Mouse (Mus musculus) midbrain, embryonic 13.5 days (tissue): ENCODE data around the gene Alppl2. TPM values are rescaled to one million over a fixed set of nuclear protein-coding genes. Genes with fewer than 3 reads are reported as not detected.
A peak's percentile ranks its signal among the peaks of the same experiment; 100 is the strongest.

ENCODE experiments used
- ATAC-seq: fragments of 200-750 bp; cut with Nextera tagmentation; 2 replicates; pipeline ENCODE4 v1.8.0; 2017; ENCODE audit warnings: mild to moderate bottlenecking, moderate TSS enrichment, moderate library complexity
- H3K27ac ChIP-seq: fragments of 300-500 bp; sonication (generic); 2 replicates; pipeline ENCODE4 v1.5.1; 2015; ENCODE audit warnings: inconsistent platforms, mild to moderate bottlenecking, moderate library complexity
- H3K27me3 ChIP-seq: fragments of 300-500 bp; sonication (generic); 2 replicates; pipeline ENCODE4 v1.6.1; 2015; ENCODE audit warnings: mild to moderate bottlenecking, inconsistent platforms
- H3K36me3 ChIP-seq: fragments of 300-500 bp; sonication (generic); 2 replicates; pipeline ENCODE4 v1.6.1; 2015; ENCODE audit warnings: mild to moderate bottlenecking, inconsistent platforms
- H3K4me1 ChIP-seq: fragments of 300-500 bp; sonication (generic); replicated peaks from 2 replicates; pipeline ENCODE4 v1.6.1; 2015; ENCODE audit warnings: inconsistent platforms
- H3K4me2 ChIP-seq: fragments of 300-500 bp; sonication (generic); replicated peaks from 2 replicates; pipeline ENCODE4 v1.6.1; 2015; ENCODE audit warnings: moderate library complexity, mild to moderate bottlenecking, inconsistent platforms
- H3K4me3 ChIP-seq: fragments of 300-500 bp; sonication (generic); replicated peaks from 2 replicates; pipeline ENCODE4 v1.5.1; 2015; ENCODE audit warnings: mild to moderate bottlenecking, inconsistent platforms
- H3K9ac ChIP-seq: fragments of 300-500 bp; sonication (generic); replicated peaks from 2 replicates; pipeline ENCODE4 v1.6.1; 2015; ENCODE audit warnings: mild to moderate bottlenecking, inconsistent platforms
- H3K9me3 ChIP-seq: fragments of 300-500 bp; sonication (generic); 2 replicates; pipeline ENCODE4 v1.6.1; 2016; ENCODE audit warnings: mild to moderate bottlenecking, inconsistent platforms
- WGBS: fragments of 180-500 bp; shearing (Covaris S2); methylation state at CpG from one replicate; pipeline ENCODE4 v1.1.7; 2015; 5-methylcytosine and 5-hydroxymethylcytosine counted together
- polyA plus RNA-seq: library from polyadenylated mRNA; unstranded; fragments of >200 nt; fragmentation: Nextera tagmentation; extraction: Ambion mirVana; gene quantifications from 2 replicates; pipeline ENCODE4 v1.2.1, GENCODE M21; 2015

Gene Alppl2
- polyA plus RNA-seq = not detected in 2 replicates

DNA sequence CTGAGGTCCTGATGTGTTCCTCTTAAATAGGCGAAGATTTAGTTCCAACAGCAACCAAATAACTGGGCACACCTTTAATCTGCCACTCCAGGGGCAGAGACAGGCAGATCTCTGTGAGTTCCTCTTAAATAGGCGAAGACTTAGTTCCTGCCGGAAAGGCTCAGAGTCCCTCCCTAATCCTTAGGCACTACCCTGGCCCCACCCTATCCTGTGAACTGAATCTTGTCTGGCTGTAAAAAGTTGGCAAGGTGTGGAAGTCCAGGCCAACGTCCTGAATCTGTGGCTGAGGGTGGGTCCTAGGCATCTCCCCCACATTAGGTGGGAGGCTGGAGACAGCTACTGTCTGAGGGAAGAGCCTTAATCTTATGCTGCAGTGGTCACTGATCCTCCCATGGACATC lies at the start of gene Alppl2:
TSS of gene Alppl2 (minus strand) at position 101 of the 400 bp plus-strand sequence.
- Histone ChIP-seq H3K36me3 (no peaks in the 10 kb centered on the region), H3K27me3 (no peaks in the 10 kb centered on the region), H3K4me3 (no peak within 1 kb of the TSS), H3K9me3 (no peaks in the 10 kb centered on the region), H3K27ac (no peak within 1 kb of the TSS), H3K9ac (no peak within 1 kb of the TSS), H3K4me2 (no peak within 1 kb of the TSS), H3K4me1 (no peaks in the 10 kb centered on the region)
- 82% methylated on average over 4 of the region's 4 CpGs for WGBS
- no peak for ATAC-seq

DNA sequence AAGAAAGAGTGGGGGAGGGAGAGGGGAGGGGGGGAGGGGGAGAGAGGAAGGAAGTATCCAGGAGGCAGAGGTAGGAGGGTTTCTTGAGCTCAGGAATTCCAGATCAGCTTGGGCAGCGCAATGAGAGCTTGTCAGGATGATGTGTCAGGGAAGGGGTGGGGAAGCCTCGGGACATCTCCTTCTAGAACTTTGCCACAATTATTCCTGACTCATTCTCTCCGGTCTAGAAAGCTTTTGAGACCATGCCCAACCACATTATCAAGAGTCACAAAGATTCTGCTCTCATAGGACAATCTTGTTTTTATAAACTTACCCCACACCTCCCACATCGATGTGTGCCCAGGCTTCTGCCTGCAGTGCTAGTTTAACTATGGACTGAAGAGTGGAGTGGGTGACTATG lies 42.1 kb upstream of the Alppl2 start:
- no peaks in the 10 kb centered on the region for H3K36me3 ChIP-seq
- H3K9ac ChIP-seq = no peak overlapping the region
- no peak for ATAC-seq
- no peak overlapping the region for H3K4me3 ChIP-seq
- H3K27me3 ChIP-seq = peaks cover 25% of the 10 kb centered on the region
- no peak overlapping the region for H3K4me2 ChIP-seq
- no peaks in the 10 kb centered on the region; the same call in 1 of the 2 replicates for H3K4me1 ChIP-seq
- H3K27ac ChIP-seq = no peak overlapping the region
- no peaks in the 10 kb centered on the region for H3K9me3 ChIP-seq
- 86% methylated on average over 4 of the region's 4 CpGs for WGBS

DNA sequence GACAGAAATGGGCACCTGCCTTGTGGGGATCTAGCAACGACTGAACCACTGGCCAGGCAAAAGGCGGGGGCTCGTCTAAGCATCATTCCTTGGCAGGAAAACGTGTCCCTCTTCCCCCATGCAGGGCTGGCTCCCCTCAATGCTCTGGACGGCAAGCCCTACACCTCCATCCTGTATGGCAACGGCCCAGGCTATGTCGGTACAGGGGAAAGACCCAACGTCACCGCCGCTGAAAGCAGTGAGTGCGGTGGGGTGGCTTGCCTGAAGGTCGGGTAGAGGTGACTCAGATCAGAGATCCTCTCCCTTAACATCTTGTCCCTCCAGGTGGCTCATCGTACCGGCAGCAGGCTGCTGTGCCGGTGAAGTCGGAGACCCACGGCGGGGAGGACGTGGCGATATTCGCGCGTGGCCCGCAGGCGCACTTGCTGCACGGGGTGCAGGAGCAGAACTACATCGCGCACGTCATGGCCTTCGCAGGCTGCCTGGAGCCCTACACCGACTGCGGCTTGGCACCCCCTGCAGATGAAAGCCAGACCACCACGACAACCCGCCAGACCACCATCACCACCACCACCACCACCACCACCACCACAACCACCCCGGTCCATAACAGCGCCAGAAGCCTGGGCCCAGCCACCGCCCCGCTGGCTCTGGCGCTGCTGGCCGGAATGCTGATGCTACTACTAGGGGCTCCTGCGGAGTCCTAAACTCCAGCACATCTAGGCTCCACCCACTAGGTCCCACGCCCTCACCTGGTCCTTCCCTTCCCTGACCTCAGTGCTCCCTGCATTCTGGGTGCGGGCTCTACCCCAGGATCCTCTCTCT lies 37.7 kb upstream of the Alppl2 start:
- Histone ChIP-seq H3K4me2 (peak overlapping the region; percentile 45), H3K4me1 (no peaks in the 10 kb centered on the region; the same call in 1 of the 2 replicates), H3K27ac (no peak overlapping the region), H3K27me3 (peaks cover 37% of the 10 kb centered on the region), H3K36me3 (no peaks in the 10 kb centered on the region), H3K9me3 (no peaks in the 10 kb centered on the region), H3K9ac (no peak overlapping the region; the same call in 1 of the 2 replicates), H3K4me3 (peak overlapping the region; percentile 22)
- 8% methylated on average over 43 of the region's 43 CpGs for WGBS
- peak; percentile 56 for ATAC-seq

- no peak for ATAC-seq
- 78% methylated on average over 6 of the region's 6 CpGs for WGBS
- Histone ChIP-seq H3K27ac (no peak within 1 kb of the TSS), H3K9ac (no peak within 1 kb of the TSS), H3K9me3 (no peaks in the 10 kb centered on the region), H3K36me3 (no peaks in the 10 kb centered on the region), H3K4me1 (no peaks in the 10 kb centered on the region; the same call in 1 of the 2 replicates), H3K4me3 (no peak within 1 kb of the TSS), H3K4me2 (no peak within 1 kb of the TSS), H3K27me3 (peaks cover 41% of the 10 kb centered on the region)
These were observed 34.9 kb upstream of the Alppl2 start, which contains the start of gene Akp3 for GRCm38 (mm10) chr1:87124673-87125072. Akp3 (plus strand) TSS chr1:87124973.

DNA sequence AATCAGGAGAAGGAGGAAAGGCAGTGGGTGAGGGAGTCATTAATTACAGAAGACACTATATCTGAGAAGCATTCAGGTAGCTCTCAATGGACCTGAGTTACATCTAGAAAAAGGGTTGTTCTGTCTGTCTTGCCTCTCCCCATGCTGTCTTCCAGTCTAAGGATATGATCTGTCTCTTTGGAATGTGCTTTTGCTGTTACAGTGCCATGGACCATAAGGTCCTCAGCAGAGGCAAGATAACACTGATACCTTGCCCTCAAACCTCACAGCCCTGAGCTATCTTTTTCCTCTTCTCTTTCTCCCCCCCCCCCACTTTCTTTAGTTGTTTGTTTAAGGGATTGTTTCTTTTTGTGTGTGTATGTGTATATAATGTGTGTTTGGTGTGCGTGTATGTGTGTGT lies 25.1 kb upstream of the Alppl2 start:
- WGBS = 79% methylated on average over 1 of the region's 1 CpGs
- ATAC-seq = no peak

DNA sequence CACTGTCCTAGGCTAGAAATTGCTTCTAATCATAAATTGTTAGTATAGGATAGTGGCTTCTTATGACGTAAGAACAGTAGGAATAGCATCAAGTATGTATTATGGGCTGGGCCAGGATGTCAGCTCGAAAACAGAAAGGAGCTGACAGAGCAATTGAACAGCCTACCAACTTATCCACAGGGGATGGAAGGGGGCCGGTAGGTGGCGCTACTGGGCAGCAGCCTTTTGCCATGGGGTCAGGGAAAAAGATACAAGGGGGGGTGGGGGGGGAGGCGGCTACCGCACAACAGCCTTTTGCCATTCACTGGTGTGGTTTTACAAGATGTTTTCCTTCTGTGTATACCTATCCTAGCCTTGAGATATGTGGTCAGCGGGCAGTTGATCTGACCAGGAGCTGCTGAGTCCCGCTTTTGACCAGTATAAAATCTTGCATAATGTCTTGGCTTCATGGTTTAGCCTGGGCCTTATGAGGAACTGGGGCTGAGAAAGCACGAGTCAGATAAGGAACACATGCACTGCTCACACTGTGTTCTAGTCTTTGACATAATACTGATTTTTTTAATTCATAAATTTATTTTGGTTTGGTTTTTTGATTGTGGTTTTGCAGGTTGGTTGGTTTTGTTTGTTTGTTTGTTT lies 22.1 kb upstream of the Alppl2 start:
- H3K27ac ChIP-seq = no peak overlapping the region
- WGBS = 40% methylated on average over 9 of the region's 9 CpGs
- no peaks in the 10 kb centered on the region for H3K9me3 ChIP-seq
- no peaks in the 10 kb centered on the region for H3K4me1 ChIP-seq
- H3K4me3 ChIP-seq = no peak overlapping the region
- ATAC-seq = no peak
- H3K36me3 ChIP-seq = no peaks in the 10 kb centered on the region
- no peaks in the 10 kb centered on the region for H3K27me3 ChIP-seq
- H3K9ac ChIP-seq = no peak overlapping the region
- no peak overlapping the region for H3K4me2 ChIP-seq

More for the DNA sequence above, 25.1 kb upstream of the Alppl2 start:
- Histone ChIP-seq H3K4me3 (no peak overlapping the region), H3K9ac (no peak overlapping the region), H3K27me3 (no peaks in the 10 kb centered on the region), H3K36me3 (no peaks in the 10 kb centered on the region), H3K9me3 (no peaks in the 10 kb centered on the region), H3K4me1 (no peaks in the 10 kb centered on the region), H3K27ac (no peak overlapping the region), H3K4me2 (no peak overlapping the region)

- no peaks in the 10 kb centered on the region for H3K9me3 ChIP-seq
- no peak overlapping the region for H3K4me2 ChIP-seq
- WGBS = 89% methylated on average over 4 of the region's 4 CpGs
- H3K9ac ChIP-seq = no peak overlapping the region
- H3K36me3 ChIP-seq = no peaks in the 10 kb centered on the region
- no peak for ATAC-seq
- H3K27me3 ChIP-seq = no peaks in the 10 kb centered on the region
- H3K27ac ChIP-seq = no peak overlapping the region
- no peaks in the 10 kb centered on the region for H3K4me1 ChIP-seq
- no peak overlapping the region for H3K4me3 ChIP-seq
These were observed 18.8 kb upstream of the Alppl2 start for GRCm38 (mm10) chr1:87108564-87108963.

DNA sequence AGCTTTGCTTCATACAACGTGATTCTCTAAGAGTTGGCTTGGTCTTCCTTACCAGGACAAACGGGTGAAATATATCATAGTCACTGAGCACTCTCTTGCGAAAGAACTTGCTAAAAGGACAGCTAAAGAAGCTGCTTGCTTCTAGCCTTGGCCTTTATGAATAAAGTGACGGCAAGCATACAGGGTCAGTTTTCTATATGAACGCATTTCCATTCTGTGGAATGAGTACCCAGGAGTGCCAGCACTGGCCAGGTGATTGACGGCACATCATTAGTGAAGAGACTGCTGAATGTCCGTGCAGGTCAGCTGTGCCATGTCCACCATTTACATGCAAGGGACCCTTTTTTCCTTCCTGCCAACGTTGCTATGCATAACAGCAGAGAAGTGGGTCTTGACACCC lies 16.8 kb upstream of the Alppl2 start:
- no peak overlapping the region for H3K9ac ChIP-seq
- H3K27me3 ChIP-seq = no peaks in the 10 kb centered on the region
- H3K27ac ChIP-seq = no peak overlapping the region
- H3K4me3 ChIP-seq = no peak overlapping the region
- H3K9me3 ChIP-seq = no peaks in the 10 kb centered on the region
- ATAC-seq = no peak
- H3K36me3 ChIP-seq = no peaks in the 10 kb centered on the region
- no peak overlapping the region for H3K4me2 ChIP-seq
- no peaks in the 10 kb centered on the region for H3K4me1 ChIP-seq
- WGBS = 80% methylated on average over 8 of the region's 8 CpGs

DNA sequence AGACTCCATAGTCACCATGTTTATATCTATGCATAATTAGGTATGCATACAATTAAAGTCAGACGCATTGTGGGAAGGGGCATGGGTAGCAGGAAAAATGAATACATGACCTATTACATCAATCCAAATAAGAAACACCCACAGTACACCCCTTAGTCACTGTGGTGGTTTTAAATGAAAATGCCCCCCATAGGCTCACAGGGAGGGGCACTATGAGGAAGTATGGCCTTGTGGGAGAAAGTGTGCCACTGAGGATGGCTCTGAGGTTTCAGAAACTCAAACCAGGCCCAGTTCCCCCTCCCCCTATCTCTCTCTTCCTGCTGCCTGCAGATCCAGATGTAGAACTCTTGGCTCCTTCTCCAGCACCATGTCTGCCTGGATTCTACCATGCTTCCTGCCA lies 14.2 kb upstream of the Alppl2 start:
- Histone ChIP-seq H3K27ac (no peak overlapping the region), H3K4me2 (no peak overlapping the region), H3K4me3 (no peak overlapping the region), H3K27me3 (peaks cover 4% of the 10 kb centered on the region; the same call in 1 of the 2 replicates), H3K9ac (no peak overlapping the region), H3K9me3 (no peaks in the 10 kb centered on the region), H3K36me3 (no peaks in the 10 kb centered on the region), H3K4me1 (peaks cover under 1% of the 10 kb centered on the region; the same call in 1 of the 2 replicates)
- ATAC-seq = no peak
- 83% methylated on average over 1 of the region's 1 CpGs for WGBS

DNA sequence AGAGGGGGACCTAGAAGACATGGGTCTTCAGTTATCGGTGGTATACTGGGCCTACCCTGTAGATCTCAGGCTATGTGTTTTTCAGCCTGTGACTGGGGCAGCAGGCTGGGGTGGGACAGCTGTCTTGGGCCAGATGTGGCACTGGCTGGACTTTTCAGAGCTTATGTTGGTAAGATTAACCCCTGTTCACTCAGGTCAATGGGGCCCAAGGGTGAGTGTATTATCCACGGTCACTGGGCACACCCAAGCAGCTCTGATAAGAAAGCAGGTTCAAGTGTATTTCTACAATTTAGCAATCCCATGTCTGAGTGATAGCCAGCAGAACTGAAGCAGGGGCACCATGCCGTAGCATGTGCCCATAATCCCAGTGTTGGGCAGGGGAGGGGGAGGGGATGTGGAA lies 12.4 kb upstream of the Alppl2 start:
- no peaks in the 10 kb centered on the region for H3K9me3 ChIP-seq
- H3K27me3 ChIP-seq = peaks cover 4% of the 10 kb centered on the region; the same call in 1 of the 2 replicates
- H3K9ac ChIP-seq = no peak overlapping the region
- ATAC-seq = no peak
- no peak overlapping the region for H3K4me2 ChIP-seq
- peaks cover 6% of the 10 kb centered on the region for H3K4me1 ChIP-seq
- no peaks in the 10 kb centered on the region for H3K36me3 ChIP-seq
- H3K27ac ChIP-seq = no peak overlapping the region
- H3K4me3 ChIP-seq = no peak overlapping the region
- WGBS = 76% methylated on average over 3 of the region's 3 CpGs

GRCm38 (mm10) chr1:87101411-87101810 lies 11.7 kb upstream of the Alppl2 start, which contains the start of gene Alpi:
Alpi (minus strand) TSS chr1:87101606.
- ATAC-seq = no peak
- WGBS = 95% methylated on average over 1 of the region's 1 CpGs

GRCm38 (mm10) chr1:87098358-87098975 lies 8.7 kb upstream of the Alppl2 start:
- H3K4me1 ChIP-seq = peaks cover 6% of the 10 kb centered on the region
- peak overlapping the region; percentile 40 for H3K4me2 ChIP-seq
- H3K4me3 ChIP-seq = no peak overlapping the region
- ATAC-seq = peak; percentile 87
- H3K27me3 ChIP-seq = peaks cover 4% of the 10 kb centered on the region; the same call in 1 of the 2 replicates
- no peak overlapping the region for H3K9ac ChIP-seq
- H3K36me3 ChIP-seq = no peaks in the 10 kb centered on the region
- no peak overlapping the region for H3K27ac ChIP-seq
- no peaks in the 10 kb centered on the region for H3K9me3 ChIP-seq
- WGBS = 16% methylated on average over 30 of the region's 30 CpGs

More at GRCm38 (mm10) chr1:87101411-87101810, 11.7 kb upstream of the Alppl2 start, which contains the start of gene Alpi:
- H3K27ac ChIP-seq = no peak within 1 kb of the TSS
- no peak within 1 kb of the TSS for H3K4me3 ChIP-seq
- no peaks in the 10 kb centered on the region for H3K9me3 ChIP-seq
- no peak within 1 kb of the TSS for H3K9ac ChIP-seq
- peaks cover 6% of the 10 kb centered on the region for H3K4me1 ChIP-seq
- no peaks in the 10 kb centered on the region for H3K36me3 ChIP-seq
- H3K27me3 ChIP-seq = peaks cover 4% of the 10 kb centered on the region; the same call in 1 of the 2 replicates
- H3K4me2 ChIP-seq = no peak within 1 kb of the TSS
